Mouse (Mus musculus): ENCODE data around the gene Gm10277. TPM values are rescaled to one million over a fixed set of nuclear protein-coding genes. Genes with fewer than 3 reads are reported as not detected.
"Not testable (repeated sequence)": the region's sequence is repeated elsewhere in the genome, so short reads cannot be mapped to it uniquely, and the experiment has no call there.

Gene Gm10277
- polyA plus RNA-seq, 1 experiment from 2014 or later = 1.4 TPM

GRCm38 (mm10) chr11:77762783-77763672 is 24.5 kb downstream of the Gm10277 start, which contains the start of gene Myo18a:
TSS of gene Myo18a (plus strand) at chr11:77763246.
- no peaks in the 10 kb centered on the region for H3K36me3 ChIP-seq
- WGBS = 2% methylated on average over 78 of the region's 79 CpGs
- peaks cover 52% of the 10 kb centered on the region for H3K4me1 ChIP-seq

GRCm38 (mm10) chr11:77760031-77760430 is 27.5 kb downstream of the Gm10277 start:
- Histone ChIP-seq H3K27ac (no peak overlapping the region), H3K4me3 (no peak overlapping the region), H3K36me3 (no peaks in the 10 kb centered on the region), H3K27me3 (ENCODE audit: low read depth, poor library complexity, severe bottlenecking) (peaks cover 9% of the 10 kb centered on the region), H3K9me3 (replicated peaks) (no peaks in the 10 kb centered on the region), H3K4me1 (peaks cover 27% of the 10 kb centered on the region)
- 90% methylated on average over 4 of the region's 4 CpGs for WGBS
- no peak for DNase-seq (ENCODE audit: low spot score)

More at GRCm38 (mm10) chr11:77762783-77763672, 24.5 kb downstream of the Gm10277 start, which contains the start of gene Myo18a:
- DNase-seq (ENCODE audit: low spot score) = peak; percentile 94
- Histone ChIP-seq H3K27me3 (ENCODE audit: low read depth, poor library complexity, severe bottlenecking) (peaks cover 9% of the 10 kb centered on the region), H3K4me3 (peak within 1 kb of the TSS; percentile 91), H3K27ac (peak within 1 kb of the TSS; percentile 95), H3K9me3 (replicated peaks) (no peaks in the 10 kb centered on the region)

GRCm38 (mm10) chr11:77753469-77753868 is 34.1 kb downstream of the Gm10277 start:
- DNase-seq (ENCODE audit: low spot score) = no peak
- Histone ChIP-seq H3K4me1 (0 out of 2 replicates have a peak, but pooled peaks cover 4% of the 10 kb centered on the region), H3K4me3 (no peak overlapping the region), H3K9me3 (replicated peaks) (no peaks in the 10 kb centered on the region), H3K36me3 (no peaks in the 10 kb centered on the region), H3K27ac (no peak overlapping the region), H3K27me3 (ENCODE audit: low read depth, poor library complexity, severe bottlenecking) (no peaks in the 10 kb centered on the region)
- WGBS = 63% methylated on average over 3 of the region's 3 CpGs

GRCm38 (mm10) chr11:77752525-77752924 is 35.0 kb downstream of the Gm10277 start:
- Histone ChIP-seq H3K27me3 (ENCODE audit: low read depth, poor library complexity, severe bottlenecking) (no peaks in the 10 kb centered on the region), H3K9me3 (replicated peaks) (no peaks in the 10 kb centered on the region), H3K36me3 (no peaks in the 10 kb centered on the region), H3K4me3 (no peak overlapping the region), H3K4me1 (no peaks in the 10 kb centered on the region), H3K27ac (no peak overlapping the region)
- no peak for DNase-seq (ENCODE audit: low spot score)
- WGBS = 78% methylated on average over 5 of the region's 5 CpGs

GRCm38 (mm10) chr11:77748996-77749395 is 38.6 kb downstream of the Gm10277 start:
- Histone ChIP-seq H3K36me3 (no peaks in the 10 kb centered on the region), H3K4me3 (no peak overlapping the region), H3K27ac (no peak overlapping the region), H3K9me3 (replicated peaks) (no peaks in the 10 kb centered on the region), H3K27me3 (ENCODE audit: low read depth, poor library complexity, severe bottlenecking) (no peaks in the 10 kb centered on the region), H3K4me1 (no peaks in the 10 kb centered on the region)
- DNase-seq (ENCODE audit: low spot score) = no peak
- 85% methylated on average over 5 of the region's 5 CpGs for WGBS

DNA sequence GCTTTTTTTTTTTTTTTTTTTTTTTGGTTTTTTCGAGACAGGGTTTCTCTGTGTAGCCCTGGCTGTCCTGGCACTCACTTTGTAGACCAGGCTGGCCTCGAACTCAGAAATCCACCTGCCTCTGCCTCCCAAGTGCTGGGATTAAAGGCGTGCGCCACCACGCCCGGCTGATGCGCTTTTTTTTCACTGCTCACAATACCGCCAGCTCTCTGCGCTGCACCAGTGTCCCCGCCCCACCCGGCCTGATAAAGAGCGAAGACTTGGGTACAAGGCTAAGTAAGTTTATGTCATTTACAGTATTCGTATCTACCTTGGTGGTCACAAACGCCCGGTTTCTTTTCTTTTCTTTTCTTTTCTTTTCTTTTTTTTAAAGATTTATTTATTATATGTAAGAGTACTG is 40.4 kb downstream of the Gm10277 start:
- H3K27ac ChIP-seq; H3K9me3 ChIP-seq (replicated peaks); DNase-seq (ENCODE audit: low spot score); H3K4me3 ChIP-seq; H3K27me3 ChIP-seq (ENCODE audit: low read depth, poor library complexity, severe bottlenecking); H3K4me1 ChIP-seq; H3K36me3 ChIP-seq: not testable (repeated sequence)
- WGBS = 95% methylated on average over 14 of the region's 15 CpGs

- 89% methylated on average over 4 of the region's 4 CpGs for WGBS
- no peak overlapping the region for H3K4me3 ChIP-seq
- H3K4me1 ChIP-seq = no peaks in the 10 kb centered on the region
- H3K36me3 ChIP-seq = no peaks in the 10 kb centered on the region
- no peaks in the 10 kb centered on the region for H3K27me3 ChIP-seq (ENCODE audit: low read depth, poor library complexity, severe bottlenecking)
- no peaks in the 10 kb centered on the region for H3K9me3 ChIP-seq (replicated peaks)
- H3K27ac ChIP-seq = no peak overlapping the region
- no peak for DNase-seq (ENCODE audit: low spot score)
These were observed 40.9 kb downstream of the Gm10277 start for GRCm38 (mm10) chr11:77746652-77747051.

GRCm38 (mm10) chr11:77743966-77744365 is 43.6 kb downstream of the Gm10277 start:
- H3K4me3 ChIP-seq = no peak overlapping the region
- DNase-seq (ENCODE audit: low spot score) = no peak
- 41% methylated on average over 6 of the region's 6 CpGs for WGBS
- no peaks in the 10 kb centered on the region for H3K4me1 ChIP-seq
- H3K27ac ChIP-seq = no peak overlapping the region
- no peaks in the 10 kb centered on the region for H3K27me3 ChIP-seq (ENCODE audit: low read depth, poor library complexity, severe bottlenecking)
- no peaks in the 10 kb centered on the region for H3K36me3 ChIP-seq
- H3K9me3 ChIP-seq (replicated peaks) = no peaks in the 10 kb centered on the region

- Histone ChIP-seq H3K4me1 (no peaks in the 10 kb centered on the region), H3K4me3 (no peak overlapping the region), H3K9me3 (replicated peaks) (no peaks in the 10 kb centered on the region), H3K27ac (no peak overlapping the region), H3K36me3 (no peaks in the 10 kb centered on the region), H3K27me3 (ENCODE audit: low read depth, poor library complexity, severe bottlenecking) (no peaks in the 10 kb centered on the region)
- DNase-seq (ENCODE audit: low spot score) = no peak
- 53% methylated on average over 7 of the region's 7 CpGs for WGBS
These were observed 49.0 kb downstream of the Gm10277 start for GRCm38 (mm10) chr11:77738555-77738954.

GRCm38 (mm10) chr11:77737289-77737688 is 50.3 kb downstream of the Gm10277 start:
- Histone ChIP-seq H3K4me1 (no peaks in the 10 kb centered on the region), H3K4me3 (no peak overlapping the region), H3K27me3 (ENCODE audit: low read depth, poor library complexity, severe bottlenecking) (no peaks in the 10 kb centered on the region), H3K36me3 (no peaks in the 10 kb centered on the region), H3K9me3 (replicated peaks) (no peaks in the 10 kb centered on the region), H3K27ac (no peak overlapping the region)
- peak; percentile 90 for DNase-seq (ENCODE audit: low spot score)
- WGBS = under 1% methylated on average over 6 of the region's 6 CpGs

Other genes starting within 250 kb of the Gm10277 start
- gene Taok1, start 179.9 kb downstream of the Gm10277 start, polyA plus RNA-seq (2016; fragmentation: Nextera tagmentation; extraction: Ambion mirVana) = 8.4 and 9.9 TPM in 2 replicates
- gene Nufip2, start 101.6 kb downstream of the Gm10277 start, polyA plus RNA-seq (2016; fragmentation: Nextera tagmentation; extraction: Ambion mirVana) = 3.7 and 4.0 TPM in 2 replicates
- gene Cryba1, start 62.5 kb downstream of the Gm10277 start, polyA plus RNA-seq (2016; fragmentation: Nextera tagmentation; extraction: Ambion mirVana) = not detected in 2 replicates
- 25.6 and 29.5 TPM in 2 replicates for gene Myo18a, start 24.5 kb downstream of the Gm10277 start, polyA plus RNA-seq (2016; fragmentation: Nextera tagmentation; extraction: Ambion mirVana)
- gene Pipox, start 106.3 kb upstream of the Gm10277 start, polyA plus RNA-seq (2016; fragmentation: Nextera tagmentation; extraction: Ambion mirVana) = 0.34 and 0.48 TPM in 2 replicates
- gene Sez6, start 143.1 kb upstream of the Gm10277 start, polyA plus RNA-seq (2016; fragmentation: Nextera tagmentation; extraction: Ambion mirVana) = 0.11 and 0.14 TPM in 2 replicates
- gene Phf12, start 195.0 kb upstream of the Gm10277 start, polyA plus RNA-seq (2016; fragmentation: Nextera tagmentation; extraction: Ambion mirVana) = 21.0 and 23.1 TPM in 2 replicates
- 16.1 and 17.5 TPM in 2 replicates for gene Dhrs13, start 244.5 kb upstream of the Gm10277 start, polyA plus RNA-seq (2016; fragmentation: Nextera tagmentation; extraction: Ambion mirVana)

Measured in limb, embryonic 10.5 days (tissue).